Mouse (Mus musculus) stomach, postnatal 0 days (tissue): ENCODE results near the gene Tyw3.

Experiments used
- CTCF ChIP-seq: IDR thresholded peaks from 2 replicates; pipeline ENCODE4 v1.5.1; 2016; ENCODE audit warnings: antibody characterized with exemption, low read depth, mild to moderate bottlenecking, moderate library complexity
- EP300 ChIP-seq: optimal IDR thresholded peaks from 2 replicates; pipeline ENCODE3; 2016; ENCODE audit warnings: antibody characterized with exemption

- TF ChIP-seq CTCF (no peak), EP300 (no peak)
Observed at GRCm38 (mm10) chr3:154540086-154540911, 56.6 kb downstream of the Tyw3 start.
